Mouse (Mus musculus): ENCODE results near the gene Gm8947. TPM values are rescaled to one million over a fixed set of nuclear protein-coding genes. Genes with fewer than 3 reads are reported as not detected.
"Not testable (repeated sequence)": the region's sequence is repeated elsewhere in the genome, so short reads cannot be mapped to it uniquely, and the experiment has no call there.

Gm8947 gene
- polyA plus RNA-seq, 1 experiment from 2014 or later, result not detected

DNA sequence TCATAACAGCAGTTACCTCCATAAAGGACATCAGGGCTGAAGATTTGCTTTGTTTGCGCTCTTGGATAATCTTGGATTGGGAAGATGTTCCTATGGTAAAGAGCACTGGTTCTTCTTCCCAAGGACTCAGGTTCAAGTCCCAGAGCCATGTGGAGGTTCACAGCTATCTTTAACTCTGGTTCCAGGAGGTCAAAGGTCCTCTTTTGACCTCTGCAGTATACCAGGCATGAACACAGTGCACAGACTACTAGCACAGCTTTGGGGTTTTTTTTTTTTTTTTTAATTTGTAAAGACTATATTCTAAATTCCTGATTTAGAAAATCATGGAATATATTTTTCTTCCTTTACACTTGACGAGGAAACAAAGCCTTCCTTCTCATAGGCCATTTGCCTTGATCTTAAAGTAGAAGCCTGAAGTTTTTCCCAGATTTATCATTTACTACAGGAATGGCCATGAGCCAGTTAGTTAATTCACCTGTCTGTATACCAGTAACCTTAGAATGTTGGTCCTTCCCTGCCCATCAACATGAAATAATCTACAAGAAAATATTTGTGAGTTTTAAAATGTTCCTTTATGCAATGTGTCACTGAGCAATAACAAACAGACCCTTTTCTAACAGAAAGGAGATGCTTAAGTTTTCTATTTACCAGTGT, 33.2 kb upstream of the Gm8947 start:
- Histone ChIP-seq H3K9me3 (replicated peaks) (no peaks in the 10 kb centered on the region), H3K27ac (no peak overlapping the region), H3K36me3 (no peaks in the 10 kb centered on the region), H3K4me1 (replicated peaks) (peaks cover 11% of the 10 kb centered on the region), H3K4me3 (no peak overlapping the region), H3K4me2 (no peak overlapping the region), H3K9ac (no peak overlapping the region), H3K27me3 (no peaks in the 10 kb centered on the region)
- ATAC-seq (replicated peaks; ENCODE audit: insufficient number of reproducible peaks, insufficient read depth, low FRiP score, low read depth), result no peak
- 89% methylated on average over 2 of the region's 2 CpGs for WGBS

DNA sequence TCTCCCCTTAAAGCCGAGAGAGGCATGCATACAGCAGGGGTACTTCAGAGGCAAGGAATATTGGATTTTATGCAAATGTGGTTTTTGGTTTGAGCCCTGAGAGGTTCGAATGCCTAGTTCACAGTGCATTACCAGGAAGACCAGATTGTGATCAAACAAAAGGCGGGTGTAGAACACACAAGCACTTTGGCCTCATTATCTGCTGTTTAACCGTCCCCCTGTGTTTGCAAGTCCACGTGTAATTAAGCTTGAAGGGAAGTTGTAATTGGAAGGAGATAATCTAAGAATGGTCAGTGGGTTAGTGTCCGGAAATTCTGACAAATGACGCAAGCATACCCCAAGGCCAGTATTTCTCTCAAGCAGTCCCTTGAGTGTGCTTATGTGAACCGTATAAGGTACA, 26.1 kb upstream of the Gm8947 start:
- Histone ChIP-seq H3K9ac (no peak overlapping the region), H3K4me1 (replicated peaks) (peaks cover 3% of the 10 kb centered on the region; the same call in 1 of the 2 replicates), H3K36me3 (no peaks in the 10 kb centered on the region), H3K27ac (no peak overlapping the region), H3K4me3 (no peak overlapping the region), H3K9me3 (replicated peaks) (no peaks in the 10 kb centered on the region), H3K4me2 (no peak overlapping the region), H3K27me3 (no peaks in the 10 kb centered on the region)
- no peak for ATAC-seq (replicated peaks; ENCODE audit: insufficient number of reproducible peaks, insufficient read depth, low FRiP score, low read depth)
- 46% methylated on average over 8 of the region's 8 CpGs for WGBS

DNA sequence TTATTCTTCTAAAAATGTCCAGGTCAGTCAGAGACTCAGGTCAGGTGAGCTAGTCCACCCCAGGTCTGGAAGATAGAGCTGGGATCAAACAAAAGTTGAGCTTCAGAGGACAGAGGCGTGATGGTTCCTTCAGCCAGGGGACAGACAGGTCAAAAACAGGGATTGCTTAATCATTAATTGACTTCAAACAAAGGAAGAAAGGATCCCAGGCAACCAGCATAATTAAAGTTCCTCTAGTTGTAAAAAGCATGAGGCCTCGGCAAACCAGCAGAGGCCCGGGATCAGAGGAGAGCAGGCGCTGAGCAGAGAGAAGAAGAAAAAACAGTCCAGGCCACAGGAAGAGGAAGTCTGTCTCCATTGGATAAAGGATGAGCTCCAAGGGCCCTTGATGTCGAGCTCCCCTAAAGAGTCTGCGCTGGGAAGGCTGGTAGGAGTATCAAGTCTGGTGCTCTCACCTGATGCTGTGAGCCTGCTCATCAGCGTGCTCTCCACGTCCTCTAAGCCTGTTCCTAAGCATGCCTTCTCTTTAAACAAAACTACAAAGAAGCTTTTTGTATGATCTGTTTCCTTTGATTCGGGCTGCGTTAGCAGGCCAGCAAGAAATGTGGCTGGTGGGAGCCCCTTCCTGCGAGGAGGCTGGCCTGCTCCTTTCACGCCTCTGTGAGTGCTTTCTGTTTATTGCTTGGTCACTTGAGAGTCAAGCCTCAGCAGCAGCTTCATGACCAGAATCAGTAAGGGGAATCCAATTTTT, 24.7 kb upstream of the Gm8947 start:
- no peak overlapping the region for H3K4me2 ChIP-seq
- no peak overlapping the region for H3K4me3 ChIP-seq
- no peak overlapping the region for H3K9ac ChIP-seq
- H3K4me1 ChIP-seq (replicated peaks), result peaks cover 3% of the 10 kb centered on the region; the same call in 1 of the 2 replicates
- no peak overlapping the region for H3K27ac ChIP-seq
- no peak for ATAC-seq (replicated peaks; ENCODE audit: insufficient number of reproducible peaks, insufficient read depth, low FRiP score, low read depth)
- no peaks in the 10 kb centered on the region for H3K36me3 ChIP-seq
- WGBS, result 58% methylated on average over 12 of the region's 12 CpGs
- no peaks in the 10 kb centered on the region for H3K27me3 ChIP-seq
- H3K9me3 ChIP-seq (replicated peaks), result no peaks in the 10 kb centered on the region

DNA sequence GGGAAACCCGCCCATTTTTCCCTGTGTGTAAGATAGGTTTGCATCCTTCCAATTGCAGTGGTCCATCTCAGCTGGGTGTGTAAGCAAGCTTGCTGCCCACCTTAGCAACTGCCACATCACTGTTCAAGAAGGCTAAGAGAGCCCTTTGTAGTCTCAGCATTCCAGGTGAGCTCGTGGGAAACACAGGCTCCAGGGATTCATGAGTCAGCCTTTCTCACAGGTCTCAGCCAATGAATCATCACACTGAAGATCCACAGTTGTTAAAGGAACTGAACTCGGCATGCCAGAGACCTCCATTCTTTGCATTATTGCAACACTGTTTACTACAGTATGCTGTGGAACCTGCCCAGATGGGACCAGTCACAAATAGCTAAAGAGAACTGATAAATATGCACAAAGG, 23.5 kb upstream of the Gm8947 start:
- Histone ChIP-seq H3K4me2 (no peak overlapping the region), H3K36me3 (no peaks in the 10 kb centered on the region), H3K4me1 (replicated peaks) (peaks cover 3% of the 10 kb centered on the region; the same call in 1 of the 2 replicates), H3K4me3 (no peak overlapping the region), H3K27me3 (no peaks in the 10 kb centered on the region), H3K27ac (no peak overlapping the region), H3K9ac (no peak overlapping the region), H3K9me3 (replicated peaks) (no peaks in the 10 kb centered on the region)
- ATAC-seq (replicated peaks; ENCODE audit: insufficient number of reproducible peaks, insufficient read depth, low FRiP score, low read depth), result no peak
- 67% methylated on average over 3 of the region's 3 CpGs for WGBS

DNA sequence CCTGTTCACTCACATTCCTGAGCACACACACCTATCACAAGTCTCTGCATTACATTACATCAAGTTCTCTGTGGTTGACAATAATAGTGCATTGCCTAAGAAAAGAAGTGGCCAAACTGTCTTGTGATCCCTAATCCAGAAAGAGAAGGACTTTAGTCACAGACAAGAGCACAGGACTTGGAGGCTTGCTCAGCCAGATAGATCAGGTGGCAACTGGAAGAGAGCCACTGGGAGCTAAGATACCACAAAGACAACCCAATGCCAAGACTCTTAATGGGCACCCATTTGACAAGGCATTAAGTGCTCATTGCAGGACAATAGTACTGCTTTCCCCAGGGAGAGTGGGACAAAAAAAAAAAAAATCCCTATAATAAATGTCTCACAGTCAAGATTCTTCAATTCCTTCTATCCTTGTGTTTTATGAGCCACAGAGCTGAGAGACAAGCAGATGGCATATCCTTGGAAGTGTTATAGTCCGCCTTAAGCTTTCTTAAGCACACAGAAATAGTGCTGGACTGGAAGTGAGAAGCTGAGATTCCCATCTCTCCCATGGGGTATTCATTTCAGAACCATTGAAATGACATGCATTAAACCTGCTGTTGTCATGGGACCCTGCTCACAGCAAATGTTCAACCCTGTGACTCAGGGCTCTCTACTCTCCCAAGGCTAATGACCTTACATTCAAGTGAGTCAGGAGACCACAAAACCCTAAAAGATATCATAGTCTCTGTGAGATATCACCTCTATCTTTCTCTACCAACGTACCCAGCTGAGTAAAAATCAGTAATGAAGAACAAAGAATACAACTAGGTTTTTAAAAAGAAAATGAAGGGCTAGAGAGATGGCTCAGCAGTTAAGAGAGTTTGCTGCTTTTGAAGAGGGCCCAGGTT, 20.4 kb upstream of the Gm8947 start:
- Histone ChIP-seq H3K4me2 (no peak overlapping the region), H3K27ac (no peak overlapping the region)
- 69% methylated on average over 2 of the region's 2 CpGs for WGBS

DNA sequence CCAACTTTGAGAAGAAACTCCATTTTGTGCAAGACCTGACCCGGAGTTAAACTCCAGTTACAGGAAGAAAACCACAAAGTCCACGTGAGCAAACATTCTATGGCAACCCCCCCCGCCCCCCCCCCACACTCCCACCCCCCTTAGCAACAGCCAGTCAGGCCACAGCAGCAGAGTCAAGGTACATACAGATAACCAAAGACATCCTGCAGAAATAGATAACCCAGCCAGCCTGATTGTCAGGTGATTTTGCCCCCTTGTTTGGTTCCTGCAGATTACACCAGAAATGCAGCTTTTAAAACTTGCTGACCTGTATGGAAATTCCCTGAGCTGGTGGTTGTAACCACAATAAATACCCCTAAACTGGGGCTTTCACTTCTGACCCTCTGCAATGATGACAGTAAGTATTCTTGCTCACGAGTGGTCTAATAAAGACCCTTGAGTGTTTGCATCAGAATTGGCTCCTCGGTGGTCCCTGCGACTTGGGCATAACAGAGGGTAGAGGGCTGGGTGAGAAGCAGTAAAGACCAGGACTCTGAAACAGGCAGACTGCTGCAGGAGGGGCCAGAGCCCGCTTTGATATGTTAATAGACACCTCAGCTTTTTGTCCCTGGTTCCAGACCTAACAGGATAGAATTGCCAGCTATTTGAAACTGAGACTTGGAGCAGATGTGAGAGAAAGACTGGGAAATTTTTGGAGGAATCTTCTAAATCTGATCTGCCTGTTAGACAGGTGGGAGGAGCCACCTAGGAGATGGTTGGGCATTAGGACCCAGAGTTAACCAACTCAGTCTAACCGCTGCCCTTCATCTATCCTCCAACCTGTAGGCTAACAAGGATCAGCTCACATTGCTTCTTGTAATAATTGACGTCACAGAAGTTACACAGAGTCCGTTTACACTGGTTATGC, 14.9 kb upstream of the Gm8947 start:
- WGBS, result 19% methylated on average over 10 of the region's 10 CpGs
- Histone ChIP-seq H3K36me3 (no peaks in the 10 kb centered on the region), H3K9me3 (replicated peaks) (no peaks in the 10 kb centered on the region), H3K27ac (peak overlapping the region; percentile 3; the same call in 1 of the 2 replicates), H3K9ac (no peak overlapping the region), H3K4me1 (replicated peaks) (peaks cover 2% of the 10 kb centered on the region; the same call in 1 of the 2 replicates), H3K27me3 (no peaks in the 10 kb centered on the region), H3K4me2 (peak overlapping the region; percentile 47), H3K4me3 (peak overlapping the region; percentile 16)
- peak; percentile 53; the same call in 1 of the 2 replicates for ATAC-seq (replicated peaks; ENCODE audit: insufficient number of reproducible peaks, insufficient read depth, low FRiP score, low read depth)

More for the DNA sequence above, 20.4 kb upstream of the Gm8947 start:
- Histone ChIP-seq H3K4me1 (replicated peaks) (no peaks in the 10 kb centered on the region), H3K9ac (no peak overlapping the region), H3K9me3 (replicated peaks) (no peaks in the 10 kb centered on the region), H3K4me3 (no peak overlapping the region), H3K36me3 (no peaks in the 10 kb centered on the region), H3K27me3 (no peaks in the 10 kb centered on the region)
- no peak for ATAC-seq (replicated peaks; ENCODE audit: insufficient number of reproducible peaks, insufficient read depth, low FRiP score, low read depth)

DNA sequence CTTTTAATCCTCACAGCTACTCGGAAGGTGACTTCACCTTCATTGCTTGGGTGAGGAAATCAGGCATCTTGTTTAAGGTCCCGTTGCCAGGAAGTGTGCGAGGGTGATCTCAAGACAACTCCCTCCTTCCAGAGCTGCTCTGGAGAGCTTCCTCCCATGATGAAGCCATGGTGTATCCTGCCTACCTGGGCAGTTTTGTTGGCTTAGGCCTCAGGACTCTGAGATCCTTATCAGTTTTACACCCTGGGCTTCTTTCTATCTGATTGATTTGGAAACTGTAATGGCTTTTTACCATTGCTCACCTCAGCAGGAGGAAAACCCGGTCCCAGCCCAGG, 14.3 kb upstream of the Gm8947 start:
- no peaks in the 10 kb centered on the region for H3K27me3 ChIP-seq
- ATAC-seq (replicated peaks; ENCODE audit: insufficient number of reproducible peaks, insufficient read depth, low FRiP score, low read depth), result peak; percentile 39
- H3K27ac ChIP-seq, result no peak overlapping the region
- peaks cover 2% of the 10 kb centered on the region; the same call in 1 of the 2 replicates for H3K4me1 ChIP-seq (replicated peaks)
- WGBS, result 26% methylated on average over 4 of the region's 4 CpGs
- H3K9me3 ChIP-seq (replicated peaks), result no peaks in the 10 kb centered on the region
- peak overlapping the region; percentile 16 for H3K4me3 ChIP-seq
- no peak overlapping the region for H3K9ac ChIP-seq
- no peaks in the 10 kb centered on the region for H3K36me3 ChIP-seq
- H3K4me2 ChIP-seq, result peak overlapping the region; percentile 47

DNA sequence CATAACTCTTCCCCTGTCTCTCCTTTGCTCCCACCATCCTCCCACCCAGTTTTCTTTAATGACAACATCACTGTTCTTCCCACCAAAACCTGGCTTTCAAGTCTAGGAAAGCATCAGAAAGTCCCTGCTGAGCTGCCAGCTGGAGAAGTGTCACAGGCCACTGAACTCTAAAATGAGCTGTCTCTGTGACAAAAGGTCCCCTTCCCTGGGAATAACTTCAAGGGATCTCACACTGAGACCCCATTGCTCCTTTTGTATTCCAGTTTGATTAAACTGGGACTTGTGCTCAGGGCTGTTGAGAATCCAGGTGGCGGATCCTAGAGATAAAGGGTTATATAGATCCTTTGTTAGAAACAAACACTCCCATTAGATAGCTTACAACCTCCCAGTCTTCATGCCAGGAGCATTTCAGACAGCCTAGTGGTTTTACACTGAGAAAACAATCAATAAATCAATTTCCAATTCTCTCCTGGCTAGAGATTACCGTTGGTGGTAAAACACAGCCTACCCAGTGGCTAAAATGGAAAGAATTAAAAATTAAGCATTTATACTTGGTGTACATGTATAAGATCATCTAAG, 13.6 kb upstream of the Gm8947 start:
- Histone ChIP-seq H3K27me3 (no peaks in the 10 kb centered on the region), H3K9ac (no peak overlapping the region), H3K9me3 (replicated peaks) (no peaks in the 10 kb centered on the region), H3K36me3 (no peaks in the 10 kb centered on the region), H3K27ac (no peak overlapping the region), H3K4me2 (no peak overlapping the region), H3K4me3 (no peak overlapping the region), H3K4me1 (replicated peaks) (peaks cover 2% of the 10 kb centered on the region; the same call in 1 of the 2 replicates)
- 72% methylated on average over 2 of the region's 2 CpGs for WGBS
- ATAC-seq (replicated peaks; ENCODE audit: insufficient number of reproducible peaks, insufficient read depth, low FRiP score, low read depth), result no peak

DNA sequence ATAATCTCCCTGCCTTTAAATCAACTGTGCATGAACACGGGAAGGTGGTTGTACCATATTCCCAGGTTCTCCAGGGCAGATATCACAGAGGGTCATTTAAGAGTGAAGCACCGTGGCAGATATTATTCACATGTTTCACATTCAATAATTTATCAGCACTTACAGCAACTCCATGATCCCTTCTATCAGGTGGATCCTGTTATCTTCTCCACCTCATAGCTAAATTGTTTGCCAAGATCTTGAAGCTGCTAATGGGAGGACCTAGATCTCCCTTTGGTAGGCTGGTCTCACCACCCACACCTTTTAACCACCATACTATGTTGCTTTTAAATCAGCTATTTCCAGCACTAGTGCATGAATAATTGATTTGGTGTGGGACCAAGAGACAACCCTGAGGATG, 12.0 kb upstream of the Gm8947 start:
- 83% methylated on average over 2 of the region's 2 CpGs for WGBS
- ATAC-seq (replicated peaks; ENCODE audit: insufficient number of reproducible peaks, insufficient read depth, low FRiP score, low read depth), result no peak

DNA sequence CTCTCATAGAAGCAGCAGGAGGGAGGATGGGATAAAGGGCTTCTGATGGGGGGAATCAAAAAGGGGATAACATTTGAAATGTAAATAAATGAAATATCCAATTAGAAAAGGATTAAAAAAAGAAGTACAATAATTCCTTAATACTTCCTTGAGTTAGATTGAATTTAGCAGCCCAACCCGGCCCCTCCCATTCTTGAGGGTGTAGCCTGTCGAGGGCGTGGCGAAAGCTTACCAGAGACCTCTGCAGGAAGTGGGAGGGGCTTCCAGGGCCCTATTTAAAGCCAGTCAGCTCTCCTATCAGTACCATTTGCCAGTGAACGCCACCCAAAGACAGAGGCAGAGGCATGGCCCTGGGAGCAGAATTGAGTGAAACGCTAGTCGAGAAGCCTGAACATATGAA, 9.9 kb upstream of the Gm8947 start, which contains the start of gene Gm47985:
TSS of gene Gm47985 (plus strand) at position 272 of the 400 bp plus-strand sequence.
- H3K27ac ChIP-seq; H3K9ac ChIP-seq; ATAC-seq (replicated peaks; ENCODE audit: insufficient number of reproducible peaks, insufficient read depth, low FRiP score, low read depth); H3K27me3 ChIP-seq; H3K4me2 ChIP-seq; H3K4me1 ChIP-seq (replicated peaks); H3K36me3 ChIP-seq; H3K4me3 ChIP-seq; H3K9me3 ChIP-seq (replicated peaks): not testable (repeated sequence)
- no CpG with 5 or more reads among the region's 7 CpGs for WGBS

More for the DNA sequence above, 12.0 kb upstream of the Gm8947 start:
- peaks cover 2% of the 10 kb centered on the region; the same call in 1 of the 2 replicates for H3K4me1 ChIP-seq (replicated peaks)
- H3K36me3 ChIP-seq, result no peaks in the 10 kb centered on the region
- no peak overlapping the region for H3K27ac ChIP-seq
- no peak overlapping the region for H3K4me3 ChIP-seq
- H3K4me2 ChIP-seq, result no peak overlapping the region
- H3K9ac ChIP-seq, result no peak overlapping the region
- no peaks in the 10 kb centered on the region for H3K9me3 ChIP-seq (replicated peaks)
- H3K27me3 ChIP-seq, result no peaks in the 10 kb centered on the region

All from heart, embryonic 15.5 days (tissue).